Mouse (Mus musculus): ENCODE measurements around the gene Slc25a13.

DNA sequence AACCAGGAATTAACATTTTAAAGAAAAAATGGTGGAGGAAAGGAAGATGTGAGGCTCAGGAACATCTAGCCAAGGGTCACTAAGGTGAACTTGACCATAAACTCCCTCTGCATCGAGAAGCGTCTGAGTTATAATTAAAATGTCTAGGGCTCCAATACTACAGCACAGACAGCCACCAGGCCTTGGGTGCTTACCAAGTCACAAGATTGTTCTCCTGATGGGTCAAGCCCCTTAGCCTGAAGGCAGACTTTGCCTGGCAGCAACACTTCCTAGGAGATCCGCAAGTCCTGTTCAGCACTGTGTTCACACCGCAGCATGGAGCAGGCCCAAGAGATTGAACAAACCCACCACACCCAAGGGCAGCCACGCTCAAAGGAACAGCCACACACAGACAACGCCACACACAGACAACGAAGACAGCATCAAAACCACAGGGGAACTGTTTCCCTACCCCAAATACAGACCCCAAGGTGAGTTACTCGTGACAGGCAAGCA lies 83.4 kb downstream of the Slc25a13 start:
- TF ChIP-seq CTCF (IDR thresholded peaks at IDR 0.05; ENCODE audit: insufficient read depth, low read depth, low read length) (no peak), POLR2A (IDR thresholded peaks at IDR 0.05; ENCODE audit: insufficient read depth, low read depth, low read length) (no peak)
